In the genomic region with DNA sequence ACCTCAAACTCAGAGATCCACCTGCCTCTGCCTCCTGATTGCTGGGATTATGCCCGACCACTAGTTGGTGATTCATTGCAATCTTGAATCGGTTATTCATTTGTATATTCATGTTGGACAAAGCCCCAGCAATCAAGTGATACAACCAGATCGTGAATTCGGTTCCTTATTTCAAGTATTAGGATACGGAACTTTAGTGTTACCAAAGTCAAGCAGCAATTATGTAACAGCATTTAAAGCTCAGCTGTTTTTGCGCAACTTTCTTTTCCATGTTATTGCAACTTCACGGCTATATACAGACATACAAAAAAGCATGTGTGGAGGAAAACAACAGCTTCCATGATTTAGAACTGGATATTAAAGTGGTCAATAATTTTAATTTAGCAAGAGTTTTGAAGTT, we compare ENCODE assay signal across 9 mouse cellular contexts. TPM values are rescaled to one million over a fixed set of nuclear protein-coding genes. Genes with fewer than 3 reads are reported as not detected.
A peak's percentile ranks its signal among the peaks of the same experiment; 100 is the strongest.
DNase-seq lines count a peak whose midpoint lies in the region; ATAC-seq and TF ChIP-seq lines count a peak whose summit lies in the region.
"Had no signal": no experiment of that assay in that cellular context is flagged by ENCODE, and none has a peak within 500 bp of the region (broad histone marks: within the 10 kb centered on the region; RNA-seq: fewer than 3 reads in every experiment).

No protein-coding gene starts in this region.

- no peak for TF ChIP-seq RAD21 in MEL (IDR thresholded peaks at IDR 0.05; ENCODE audit: low read depth, low read length)

- H3K27me3 ChIP-seq in heart, embryonic 15.5 days = no peaks in the 10 kb centered on the region
- H3K27me3 ChIP-seq in MEL (ENCODE audit: control insufficient read depth in 1 of 2, insufficient read depth in 2 of 2, low read length in 2 of 2) = no peaks in the 10 kb centered on the region
- H3K27me3 ChIP-seq in hindbrain, embryonic 13.5 days = no peaks in the 10 kb centered on the region
- H3K27me3 ChIP-seq in megakaryocyte, embryonic 14.5 days (replicated peaks) = no peaks in the 10 kb centered on the region

- H3K9me3 ChIP-seq in heart, embryonic 15.5 days (replicated peaks) = no peaks in the 10 kb centered on the region
- no peaks in the 10 kb centered on the region for H3K9me3 ChIP-seq in MEL (replicated peaks; ENCODE audit: insufficient read depth, low read length)
- no peaks in the 10 kb centered on the region for H3K9me3 ChIP-seq in hindbrain, embryonic 13.5 days
- no peaks in the 10 kb centered on the region for H3K9me3 ChIP-seq in megakaryocyte, embryonic 14.5 days

- no peak for TF ChIP-seq POLR2A in MEL (IDR thresholded peaks at IDR 0.05; ENCODE audit: control insufficient read depth in 1 of 2, insufficient read depth in 1 of 2, low read depth in 1 of 2, low read length in 2 of 2, poor library complexity in 1 of 2)

- WGBS in heart, embryonic 15.5 days = 68% methylated on average over 7 of the region's 7 CpGs
- 75% methylated on average over 7 of the region's 7 CpGs for WGBS in hindbrain, embryonic 13.5 days

- peak overlapping the region; percentile 39; the same call in 1 of the 2 replicates for H3K4me2 ChIP-seq in heart, embryonic 15.5 days
- H3K4me2 ChIP-seq in hindbrain, embryonic 13.5 days = no peak overlapping the region

- intact Hi-C loops in heart, postnatal 10 days (cut with DNase I) = loop anchor here (5.0 kb wide), 2 partner anchors 126 to 254 kb away; partner anchors contain the start of gene Pogz

- H3K4me3 ChIP-seq in heart, embryonic 15.5 days = peak overlapping the region; percentile 91
- peak overlapping the region; percentile 49 to 67 for H3K4me3 ChIP-seq in MEL (ENCODE audit: control insufficient read depth in 1 of 2, insufficient read depth in 1 of 2, low read depth in 2 of 2, low read length in 2 of 2)
- peak overlapping the region; percentile 92 for H3K4me3 ChIP-seq in hindbrain, embryonic 13.5 days
- H3K4me3 ChIP-seq in megakaryocyte, embryonic 14.5 days (replicated peaks) = peak overlapping the region; percentile 99

- peaks cover 34% of the 10 kb centered on the region for H3K79me2 ChIP-seq in MEL (ENCODE audit: control insufficient read depth, insufficient read depth, low read length, poor library complexity)

- TF ChIP-seq CTCF in MEL (IDR thresholded peaks at IDR 0.05 in 2 of 3, conservative IDR thresholded peaks at IDR 0.05 in 1 of 3; ENCODE audit: control insufficient read depth in 1 of 3, insufficient read depth in 1 of 3, low read depth in 2 of 3, low read length in 3 of 3, poor library complexity in 1 of 3, severe bottlenecking in 1 of 3) = no peak

- H3K27ac ChIP-seq in heart, embryonic 15.5 days = no peak overlapping the region
- no peak overlapping the region for H3K27ac ChIP-seq in MEL (ENCODE audit: control insufficient read depth, low read depth, low read length)
- H3K27ac ChIP-seq in hindbrain, embryonic 13.5 days = no peak overlapping the region

- no peak for TF ChIP-seq EP300 in MEL (IDR thresholded peaks at IDR 0.05; ENCODE audit: low read depth in 1 of 2, low read length in 2 of 2)

- no peak for ATAC-seq in heart, embryonic 15.5 days (replicated peaks; ENCODE audit: insufficient number of reproducible peaks, insufficient read depth, low FRiP score, low read depth)
- no peak for ATAC-seq in hindbrain, embryonic 13.5 days (ENCODE audit: low FRiP score)

- DNase-seq in heart, postnatal 10 days = no peak
- DNase-seq in MEL (ENCODE audit: low read depth, low spot score) = no peak
- DNase-seq in ovary, adult 18-20 months (ENCODE audit: low spot score) = no peak
- DNase-seq in kidney, postnatal 14 days = no peak
- no peak for DNase-seq in ovary, postnatal 14 days (ENCODE audit: low spot score)

- no peak overlapping the region for H3K9ac ChIP-seq in heart, embryonic 15.5 days
- H3K9ac ChIP-seq in MEL (ENCODE audit: control insufficient read depth, low read depth, low read length, poor library complexity, severe bottlenecking) = peak overlapping the region; percentile 47
- H3K9ac ChIP-seq in hindbrain, embryonic 13.5 days = no peak overlapping the region

- peaks cover 18% of the 10 kb centered on the region for H3K4me1 ChIP-seq in heart, embryonic 15.5 days (replicated peaks)
- peaks cover 6 to 10% of the 10 kb centered on the region in 2 experiments; a peak in 3 of 4 replicates for H3K4me1 ChIP-seq in MEL (ENCODE audit: control insufficient read depth in 1 of 2, insufficient read depth in 2 of 2, low read length in 2 of 2)
- peaks cover 27% of the 10 kb centered on the region for H3K4me1 ChIP-seq in hindbrain, embryonic 13.5 days (replicated peaks)
- peaks cover 27% of the 10 kb centered on the region for H3K4me1 ChIP-seq in megakaryocyte, embryonic 14.5 days

- H3K36me3 ChIP-seq in heart, embryonic 15.5 days = no peaks in the 10 kb centered on the region
- peaks cover 0 to 23% of the 10 kb centered on the region in 2 experiments; a peak in 2 of 4 replicates for H3K36me3 ChIP-seq in MEL (ENCODE audit: control insufficient read depth in 1 of 2, insufficient read depth in 2 of 2, low read length in 2 of 2)
- H3K36me3 ChIP-seq in hindbrain, embryonic 13.5 days = no peaks in the 10 kb centered on the region
- H3K36me3 ChIP-seq in megakaryocyte, embryonic 14.5 days (replicated peaks; ENCODE audit: low read length) = peaks cover 4% of the 10 kb centered on the region

TF ChIP-seq in MEL, 35 proteins besides CTCF, POLR2A, EP300 and RAD21:
- no peak for TF ChIP-seq ZMIZ1 (IDR thresholded peaks at IDR 0.05; ENCODE audit: low read depth, low read length)
- no peak for TF ChIP-seq RCOR1 (IDR thresholded peaks at IDR 0.05; ENCODE audit: low read depth, low read length)
- no peak for TF ChIP-seq USF2 (IDR thresholded peaks at IDR 0.05; ENCODE audit: borderline replicate concordance in 1 of 2, insufficient read depth in 1 of 2, low read depth in 1 of 2, low read length in 2 of 2)
- TF ChIP-seq POLR2AphosphoS5 (IDR thresholded peaks at IDR 0.05; ENCODE audit: borderline replicate concordance, low read depth, low read length) = no peak
- no peak for TF ChIP-seq ZNF384 (IDR thresholded peaks at IDR 0.05; ENCODE audit: low read depth, low read length)
- TF ChIP-seq TBP (IDR thresholded peaks at IDR 0.05; ENCODE audit: low read depth, low read length) = no peak
- no peak for TF ChIP-seq CHD2 (IDR thresholded peaks at IDR 0.05; ENCODE audit: low read length)
- no peak for TF ChIP-seq GABPA (IDR thresholded peaks at IDR 0.05; ENCODE audit: low read depth, low read length)
- TF ChIP-seq NELFE (IDR thresholded peaks at IDR 0.05; ENCODE audit: low read depth, low read length) = no peak
- no peak for TF ChIP-seq TCF12 (IDR thresholded peaks at IDR 0.05; ENCODE audit: low read depth, low read length)

RNA-seq across cellular contexts. Expression of gene Snx27, which starts 0.4 kb away (rescaled TPM):
- 30.7 and 32.0 TPM in 2 replicates for polyA plus RNA-seq in heart, embryonic 15.5 days (2015; fragmentation: Nextera tagmentation; extraction: Ambion mirVana)
- 10 to 100 TPM; 26.8 to 32.7 TPM for total RNA-seq in heart, postnatal 10 days (2021)
- total RNA-seq in MEL (2012; rRNA removed) = 36.9 and 38.5 TPM in 2 replicates
- 100 to 1,000 TPM in 1 of 2 experiments, 10 to 100 TPM in 1; 45.4 to 123 TPM for polyA plus RNA-seq in MEL (2012; ENCODE audit: insufficient read depth in 1 of 2, insufficient read length in 2 of 2, low read depth in 1 of 2, low replicate concordance in 2 of 2, missing spikeins in 1 of 2)
- 73.6 and 74.7 TPM in 2 replicates for polyA plus RNA-seq in hindbrain, embryonic 13.5 days (2015; fragmentation: Nextera tagmentation; extraction: Ambion mirVana)
- polyA plus RNA-seq in megakaryocyte, embryonic 14.5 days (2012; ENCODE audit: insufficient read depth, low replicate concordance) = 0.77 and 2.3 TPM in 2 replicates

RNA-seq across cellular contexts. Expression of gene Gm10972, which starts 60.0 kb away (rescaled TPM):
- not detected in 2 replicates for polyA plus RNA-seq in heart, embryonic 15.5 days (2015; fragmentation: Nextera tagmentation; extraction: Ambion mirVana)
- total RNA-seq in heart, postnatal 10 days (2021) = not detected
- total RNA-seq in MEL (2012; rRNA removed) = not detected in 2 replicates
- polyA plus RNA-seq in MEL (2012; ENCODE audit: insufficient read depth in 1 of 2, insufficient read length in 2 of 2, low read depth in 1 of 2, low replicate concordance in 2 of 2, missing spikeins in 1 of 2) = not detected
- polyA plus RNA-seq in hindbrain, embryonic 13.5 days (2015; fragmentation: Nextera tagmentation; extraction: Ambion mirVana) = not detected in 2 replicates
- polyA plus RNA-seq in megakaryocyte, embryonic 14.5 days (2012; ENCODE audit: insufficient read depth, low replicate concordance) = not detected in 2 replicates
- polyA plus RNA-seq: frontal cortex, adult 2 months had no signal
